Mouse (Mus musculus) T-helper 17 cell (primary cell): ENCODE data around the gene Gnb1l.

Source experiments
- in situ Hi-C, 2 experiments: fragments of 300-600 bp; cut with MboI, MseI; formaldehyde crosslinking; loops; 1 replicate in 1 of 2; 2 replicates in 1 of 2; pipeline ENCODE4 v1.15.1; 2025; ENCODE audit warnings: high pct_unique_total_duplicates in 2 of 2

Gnb1l gene

DNA sequence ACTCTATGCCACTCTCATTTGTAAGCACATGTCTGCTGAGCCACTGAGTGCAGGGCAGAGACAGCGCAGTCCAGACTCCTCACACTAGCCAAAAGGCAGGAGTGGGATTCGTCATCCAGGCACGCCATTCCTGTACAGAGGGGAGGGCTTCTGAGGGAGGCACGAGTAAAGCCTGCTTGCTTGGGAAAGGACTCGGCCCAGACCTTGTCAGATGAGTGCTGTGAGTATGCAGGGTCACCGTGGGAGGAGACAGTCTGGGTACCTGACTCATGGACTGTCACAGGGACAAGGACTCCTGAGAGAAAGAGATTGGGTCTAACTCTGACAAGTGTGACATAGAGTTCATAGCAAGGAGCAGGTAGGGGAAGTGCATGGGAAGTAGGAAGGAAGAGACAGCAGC, 40.8 kb downstream of the Gnb1l start:
- in situ Hi-C loops = no loop called here

DNA sequence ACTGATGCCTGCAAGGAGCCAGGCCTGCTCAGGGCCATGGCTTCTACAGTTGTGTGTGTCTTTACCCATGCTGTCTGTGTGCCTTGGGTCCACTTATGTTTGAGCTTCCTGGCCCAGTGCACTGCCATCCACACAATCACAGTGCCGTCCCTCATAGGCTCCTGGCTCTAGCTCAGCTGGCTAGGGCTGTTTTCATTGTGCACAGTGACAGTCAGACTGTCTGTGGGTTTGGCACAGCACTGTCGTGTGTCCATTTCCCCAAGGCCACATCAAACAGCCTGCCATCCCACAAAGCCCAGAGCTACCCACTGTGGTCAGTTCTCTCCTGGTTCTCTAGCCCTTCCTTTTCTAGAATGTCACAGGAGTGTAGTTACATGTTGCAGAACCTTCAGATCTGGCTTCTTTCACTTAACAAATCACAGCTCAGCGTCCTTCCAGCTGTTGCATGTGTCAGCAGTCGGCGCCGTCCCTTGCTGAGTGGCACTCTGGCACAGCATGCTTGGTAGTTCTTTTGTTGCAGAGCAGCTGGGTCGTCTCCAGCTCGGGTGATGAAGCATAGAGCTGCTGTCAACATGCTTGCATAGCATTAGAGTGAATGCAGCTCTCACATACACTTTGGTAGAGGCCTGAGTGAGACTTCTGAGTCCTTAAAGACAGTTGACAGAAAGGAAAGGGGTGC, 44.8 kb downstream of the Gnb1l start:
- in situ Hi-C loops = no loop called here

DNA sequence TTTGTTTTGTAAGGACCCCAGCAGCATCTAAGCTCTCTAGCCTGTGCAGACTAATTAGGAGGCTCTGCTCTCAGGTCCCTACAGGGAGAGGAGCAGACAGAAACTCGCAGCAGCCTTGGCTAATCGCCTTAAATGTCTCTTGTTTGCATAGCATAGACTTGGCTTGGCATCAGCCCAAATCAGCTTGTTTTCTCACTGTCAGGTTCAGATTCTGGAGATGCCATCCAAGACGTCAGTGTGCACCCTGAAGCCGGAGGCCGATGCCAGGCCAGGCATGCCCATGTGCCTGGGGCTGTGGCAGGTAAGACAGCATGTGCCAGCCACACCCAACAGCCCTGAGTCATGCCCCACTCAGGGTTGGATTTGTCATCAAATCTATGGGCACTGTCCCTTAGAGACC, 49.4 kb downstream of the Gnb1l start:
- in situ Hi-C loops = no loop called here

DNA sequence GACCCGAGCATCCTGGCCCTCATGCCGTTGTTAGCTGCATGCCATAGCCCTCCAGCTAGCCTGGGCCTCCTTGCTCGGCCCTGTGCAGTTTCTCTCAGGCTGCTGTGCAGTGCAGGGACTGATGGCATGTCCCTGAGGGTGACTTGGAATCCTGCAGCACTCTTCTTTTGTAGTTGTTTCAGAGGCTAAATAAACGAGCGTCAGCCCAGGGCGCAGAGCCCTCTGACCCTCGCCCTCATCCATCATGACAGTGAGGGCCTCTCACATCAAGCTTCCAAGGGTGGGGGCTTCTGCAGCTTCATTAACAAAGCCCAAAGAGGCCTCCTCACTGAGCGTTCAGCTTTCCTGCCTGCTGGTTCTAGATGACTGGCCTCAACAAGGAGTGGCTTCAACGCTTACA, 53.1 kb downstream of the Gnb1l start:
- in situ Hi-C loops = no loop called here

DNA sequence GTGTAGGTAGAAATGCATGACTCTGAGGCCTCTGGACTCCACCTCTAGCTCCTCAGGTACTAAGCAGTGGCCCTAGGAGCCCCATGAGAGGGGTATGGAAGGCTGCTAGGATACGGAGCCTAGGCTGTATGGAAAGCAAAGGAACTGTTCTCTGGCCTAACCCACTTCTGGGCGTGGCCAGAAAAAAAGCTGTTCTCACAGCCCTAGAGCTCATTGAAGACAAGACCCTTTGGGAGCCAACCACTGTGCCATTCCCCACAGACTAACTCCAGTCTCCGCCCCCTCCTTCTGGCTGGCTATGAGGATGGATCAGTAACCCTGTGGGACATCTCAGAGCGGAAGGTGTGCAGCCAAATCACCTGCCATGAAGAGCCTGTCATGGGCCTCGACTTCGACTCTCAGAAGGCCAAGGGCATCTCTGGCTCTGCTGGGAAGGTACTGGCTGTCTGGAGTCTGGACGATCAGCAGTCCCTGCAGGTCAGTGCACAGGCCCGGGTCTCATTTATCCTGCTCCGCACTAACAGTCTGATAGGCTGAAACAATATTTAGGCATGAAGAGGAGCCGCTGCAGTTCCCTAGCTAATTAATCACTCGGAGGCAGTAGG, 53.7 kb downstream of the Gnb1l start:
- in situ Hi-C loops = no loop called here

DNA sequence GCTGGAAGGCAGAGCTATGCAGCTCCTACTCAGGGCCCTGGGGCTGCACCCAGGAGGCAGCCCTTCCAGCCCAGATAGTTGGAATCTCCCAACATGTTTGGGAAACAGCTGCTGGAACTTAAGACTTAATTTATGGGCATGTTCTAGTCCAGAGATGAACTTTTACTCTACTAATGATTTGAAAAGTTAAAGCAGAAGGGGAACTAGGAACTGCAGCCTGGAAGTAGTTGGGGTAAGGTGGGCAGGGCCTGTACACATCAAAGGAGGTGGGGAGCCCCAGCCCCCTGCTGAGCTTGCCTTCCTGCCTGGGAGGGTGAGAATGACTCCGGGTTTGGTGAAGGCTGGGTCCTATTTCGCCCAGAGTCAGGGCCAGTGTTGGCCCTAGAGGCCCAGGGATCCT, 56.2 kb downstream of the Gnb1l start:
- in situ Hi-C loops = no loop called here

DNA sequence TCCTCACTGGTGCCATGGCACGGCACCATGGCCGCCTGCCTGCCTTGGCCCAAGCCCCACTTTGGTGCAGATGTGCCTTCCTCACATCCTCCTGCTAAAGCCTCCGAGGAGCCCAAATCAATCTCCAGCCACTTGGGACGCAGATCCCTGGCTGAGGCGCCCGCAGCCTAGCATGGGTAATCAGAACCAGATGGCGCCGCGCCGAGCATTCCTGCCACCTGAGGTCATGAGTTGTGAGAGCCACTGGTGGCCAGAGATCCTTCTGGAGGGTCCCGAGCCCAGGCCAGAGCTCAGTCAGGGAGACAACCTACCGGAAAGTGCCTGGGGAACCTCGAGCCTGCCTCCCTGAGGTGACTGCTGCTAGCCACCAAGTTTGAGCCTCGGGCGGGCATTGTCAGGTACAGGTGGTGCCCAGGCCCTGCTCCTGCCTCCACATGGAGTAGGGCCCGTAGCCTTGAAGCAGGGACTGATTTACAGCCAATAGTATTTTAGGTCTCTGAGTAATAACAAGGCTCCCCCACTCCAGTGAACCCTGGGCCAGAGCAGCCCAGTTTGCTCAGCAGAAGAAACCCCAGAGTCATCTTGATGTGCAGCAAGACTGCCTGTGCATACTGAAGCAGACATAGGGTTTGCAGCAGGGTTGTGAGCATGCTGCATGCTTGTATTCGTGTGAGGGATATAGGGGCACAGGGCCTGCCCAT, 56.9 kb downstream of the Gnb1l start:
- in situ Hi-C loops = no loop called here

DNA sequence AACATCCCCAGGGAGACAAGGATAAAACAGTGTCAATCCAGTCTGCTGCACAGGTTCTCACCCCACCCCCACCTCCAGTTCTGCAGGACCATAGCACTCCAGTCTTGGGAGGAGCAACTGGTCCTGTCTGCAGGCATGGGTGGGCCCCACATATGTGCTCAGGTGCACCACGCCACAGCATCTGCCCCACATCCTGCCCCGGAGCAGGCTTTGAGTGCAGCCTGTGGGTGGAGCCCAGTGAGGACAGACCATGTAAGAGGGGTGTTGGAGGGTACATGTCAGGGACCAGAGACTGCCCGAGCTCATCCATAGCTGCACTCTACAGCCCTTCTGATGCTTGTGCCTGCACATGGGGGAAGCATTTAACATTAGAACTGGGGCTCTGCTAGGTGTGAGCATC, 57.9 kb downstream of the Gnb1l start:
- in situ Hi-C loops = no loop called here

DNA sequence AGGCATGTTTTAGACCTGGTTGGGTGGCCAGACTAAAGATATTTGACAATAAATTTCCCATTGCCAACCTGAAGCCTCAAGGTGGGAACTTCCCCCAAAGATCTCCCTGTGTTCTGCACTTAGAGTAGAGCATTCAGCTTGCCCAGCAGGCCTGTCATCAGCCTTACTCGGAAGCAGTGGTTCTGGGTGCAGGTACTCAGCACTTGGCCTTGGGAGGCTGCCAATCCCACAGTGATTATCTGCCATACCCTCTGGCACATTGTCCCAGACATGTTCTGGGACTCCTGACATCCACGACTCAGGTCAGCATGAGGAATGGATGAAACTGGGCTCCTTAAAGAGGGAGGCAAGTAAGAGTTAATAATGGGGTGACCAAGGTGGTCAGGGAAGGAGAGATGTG, 66.0 kb downstream of the Gnb1l start:
- in situ Hi-C loops = no loop called here

DNA sequence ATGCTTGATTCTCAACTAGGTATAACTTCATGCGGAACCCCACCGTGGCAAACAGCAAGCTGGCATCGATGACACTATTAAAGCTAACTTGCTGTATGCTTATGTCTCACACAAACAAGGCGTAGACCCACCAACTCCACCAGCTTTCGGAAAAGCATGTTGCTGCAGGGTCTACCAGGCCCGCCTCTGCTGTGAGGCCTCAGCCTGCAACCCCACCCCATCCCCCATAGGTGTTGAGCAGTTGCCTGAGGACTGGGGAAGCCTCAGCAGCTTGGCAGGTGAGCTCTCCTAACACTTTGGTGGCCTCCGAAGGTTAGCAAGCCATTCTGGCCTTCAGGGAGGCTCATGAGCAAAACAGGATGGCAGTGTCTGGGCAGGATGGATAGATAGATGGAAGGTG, 70.1 kb downstream of the Gnb1l start:
- in situ Hi-C loops = no loop called here

DNA sequence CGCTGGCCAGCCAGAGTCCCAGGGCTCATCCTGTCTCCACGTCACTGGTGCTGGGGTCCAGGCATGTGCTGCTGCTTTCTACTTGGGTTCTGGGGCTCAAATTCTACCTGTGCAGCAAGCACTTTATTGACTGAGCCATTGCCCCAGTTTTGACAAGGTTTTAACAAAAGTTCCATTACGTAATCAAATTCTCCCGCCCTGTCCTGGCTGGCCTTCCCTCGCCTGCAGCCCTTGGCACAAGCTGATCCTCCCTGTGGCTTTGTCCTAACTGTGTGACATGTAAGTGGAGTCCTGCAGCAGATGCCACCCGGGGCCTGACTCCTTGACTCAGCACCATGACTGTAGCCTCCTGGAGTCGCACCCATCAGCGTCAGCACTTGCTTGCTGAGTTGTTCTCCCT, 75.7 kb downstream of the Gnb1l start:
- in situ Hi-C loops = no loop called here

DNA sequence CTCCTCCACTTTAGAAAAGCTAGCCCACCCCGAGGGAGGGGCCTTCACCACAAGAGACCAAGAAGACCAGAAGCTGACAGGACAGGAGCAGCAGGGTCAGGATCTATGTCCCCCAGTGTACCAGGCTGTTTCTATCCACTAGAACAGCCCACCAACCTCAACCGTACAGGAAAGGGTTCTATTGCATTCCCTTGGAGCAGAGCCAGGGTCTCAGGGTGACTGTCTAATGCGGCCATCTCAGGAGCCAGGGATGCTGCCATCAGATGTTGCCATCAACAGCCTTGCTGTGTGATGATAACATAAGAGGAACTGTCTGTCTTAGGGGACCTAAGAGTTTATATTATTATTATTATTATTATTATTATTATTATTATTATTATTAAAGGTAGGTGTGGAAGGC, 78.6 kb downstream of the Gnb1l start:
- in situ Hi-C loops = no loop called here

DNA sequence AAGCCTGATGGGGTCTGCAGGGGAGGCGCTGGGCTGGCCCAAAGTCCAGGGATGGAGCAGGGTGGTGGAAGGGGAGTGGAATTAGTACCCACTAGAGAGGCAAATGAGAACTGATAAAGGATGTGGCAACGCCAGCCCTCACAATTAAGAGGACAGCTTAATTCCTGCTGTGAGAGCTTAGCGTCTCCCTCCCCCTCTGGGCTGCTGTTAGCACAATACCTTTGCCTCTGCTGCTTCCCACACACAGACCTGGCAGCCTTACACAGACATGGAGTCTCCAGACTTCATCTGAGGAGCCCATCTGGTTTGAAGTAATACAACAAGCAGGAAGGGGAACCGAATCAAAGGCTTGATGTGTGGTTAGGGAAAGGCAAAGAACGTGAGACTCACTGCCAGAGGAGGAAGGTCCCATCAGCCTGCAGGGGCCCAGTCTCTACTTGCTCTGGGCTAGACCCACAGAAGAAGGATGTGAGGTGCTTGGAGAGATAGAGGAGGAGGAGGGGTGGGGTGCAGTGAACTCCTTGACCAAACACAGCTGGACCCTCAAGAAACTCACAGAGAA, 79.2 kb downstream of the Gnb1l start:
- in situ Hi-C loops = no loop called here

DNA sequence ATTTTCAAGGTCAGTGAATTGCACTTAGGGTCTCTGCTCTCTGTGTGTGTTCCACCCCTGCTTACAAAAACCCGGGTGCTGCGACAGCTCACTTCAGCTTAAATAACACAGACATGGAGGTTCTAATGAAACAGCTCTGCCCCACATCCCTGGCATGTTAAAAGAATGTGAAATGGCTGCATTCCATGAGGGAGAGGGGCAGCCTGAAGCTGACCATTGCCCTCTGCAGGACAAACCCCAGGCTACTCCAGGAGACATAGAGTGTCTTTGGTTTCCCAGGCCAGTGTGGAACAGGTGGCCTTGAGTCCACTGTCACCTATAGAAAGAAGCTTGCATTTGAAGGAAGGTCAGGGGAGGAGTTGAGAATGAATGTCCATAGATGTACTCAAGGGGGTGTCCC, 81.9 kb downstream of the Gnb1l start:
- in situ Hi-C loops = no loop called here

DNA sequence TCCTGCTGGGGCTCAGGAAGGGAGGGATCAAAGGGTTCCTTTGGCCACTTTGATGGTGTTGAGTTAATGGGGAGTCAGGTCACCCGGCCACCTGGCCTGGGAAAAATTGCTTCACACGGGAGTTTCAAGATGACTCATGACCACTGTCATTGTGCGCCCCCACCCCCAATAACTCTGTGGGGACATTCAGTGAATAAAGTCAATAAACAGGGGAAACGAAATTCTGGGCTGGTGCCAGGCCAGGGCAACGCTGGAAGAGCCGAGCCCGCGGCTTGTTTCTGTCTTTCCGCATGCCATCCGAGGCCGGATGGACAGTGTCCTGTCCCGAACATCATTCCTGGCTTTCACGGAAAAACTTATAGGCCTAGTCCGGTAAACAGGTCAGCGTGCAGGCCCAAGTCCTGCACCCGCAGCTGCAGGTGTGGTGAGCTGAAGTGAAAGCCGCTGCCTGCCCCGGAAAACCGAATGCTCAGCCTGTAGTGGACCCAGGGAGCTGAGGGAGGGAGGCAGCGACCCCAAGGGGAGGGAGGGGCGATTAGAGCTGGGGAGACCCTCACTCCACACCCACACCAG, 82.6 kb downstream of the Gnb1l start:
- in situ Hi-C loops = no loop called here

DNA sequence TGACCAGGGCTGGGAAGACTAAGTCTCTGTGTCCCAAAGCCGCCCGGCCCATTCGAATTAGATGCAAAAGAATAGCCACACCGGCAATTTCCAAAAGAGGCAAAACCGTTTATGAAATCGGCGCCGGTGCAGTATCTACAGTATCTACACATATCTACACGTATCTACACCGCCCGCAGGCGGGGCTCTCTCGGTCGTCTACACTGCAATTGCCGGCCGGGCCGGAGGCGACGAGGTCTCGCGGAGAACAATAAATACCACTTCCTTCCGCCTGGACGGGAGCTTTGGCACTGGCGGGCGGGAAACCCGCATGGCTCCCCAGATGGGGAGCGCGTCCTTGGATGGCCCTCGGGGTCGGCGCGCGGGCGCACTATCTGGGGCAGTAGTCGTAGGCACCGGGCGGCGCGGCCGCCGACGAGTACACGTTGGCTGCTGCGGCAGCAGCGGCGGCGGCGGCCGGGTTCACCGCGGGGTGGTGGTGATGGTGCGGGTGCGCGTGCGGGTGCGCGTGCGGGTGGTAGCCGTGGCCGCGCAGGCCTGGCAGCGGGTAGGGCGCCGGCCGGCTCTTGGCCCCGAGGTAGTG, 83.2 kb downstream of the Gnb1l start:
- in situ Hi-C loops = no loop called here

DNA sequence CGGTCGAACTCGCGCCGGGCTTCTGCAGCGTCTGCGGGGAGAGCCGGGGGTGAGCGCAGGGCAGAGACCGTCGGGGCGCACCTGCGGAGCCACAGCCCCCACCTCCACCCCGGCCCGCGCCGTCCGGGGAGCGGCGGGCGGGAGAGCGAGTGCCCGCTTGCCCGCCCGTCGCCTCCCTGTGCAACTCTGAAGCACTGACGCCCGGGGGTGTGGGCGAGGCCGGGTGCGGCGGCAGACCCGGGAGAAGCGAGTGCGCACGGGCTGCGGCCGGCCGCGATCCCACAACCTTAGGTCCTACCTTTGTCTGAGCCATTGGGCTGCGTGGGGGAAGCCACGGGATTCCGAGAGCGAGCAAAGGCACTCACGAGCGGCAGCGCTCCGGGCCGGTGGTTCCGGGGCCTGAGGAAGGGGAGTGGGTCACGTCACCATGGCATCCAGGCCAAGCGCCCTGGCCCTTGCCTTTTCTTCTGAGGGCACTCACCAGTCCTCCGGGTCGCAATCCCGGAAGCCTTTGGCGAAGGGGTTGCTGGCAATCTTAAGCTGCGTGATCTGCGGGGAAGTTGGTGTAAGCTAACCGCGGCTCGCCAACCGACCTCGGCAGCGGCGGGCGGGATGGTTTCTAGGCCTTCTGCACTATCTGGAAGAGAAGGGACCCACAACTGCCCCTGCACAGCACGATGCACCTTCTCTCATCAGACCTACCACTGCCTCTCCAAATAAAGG, 84.1 kb downstream of the Gnb1l start:
- in situ Hi-C loops = no loop called here

DNA sequence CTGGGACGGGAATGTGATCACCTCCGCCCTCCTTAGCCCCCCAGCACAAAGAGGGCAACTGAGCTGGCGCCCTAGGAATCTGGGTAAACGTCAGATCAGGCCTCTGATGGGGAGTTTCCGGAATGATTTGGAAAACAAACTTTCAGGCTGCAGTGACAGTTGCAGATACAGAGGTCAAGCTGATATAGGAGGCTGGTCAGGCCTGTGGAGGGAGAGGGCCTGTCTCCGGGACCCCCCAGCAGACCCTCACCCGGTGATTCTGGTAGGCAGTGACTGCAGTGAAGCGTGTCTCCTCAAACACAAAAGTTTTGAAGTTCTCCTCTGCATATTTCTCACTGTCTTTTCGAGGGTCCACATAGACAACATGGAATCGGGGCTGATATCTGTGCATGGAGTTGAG, 84.7 kb downstream of the Gnb1l start:
- in situ Hi-C loops = no loop called here

DNA sequence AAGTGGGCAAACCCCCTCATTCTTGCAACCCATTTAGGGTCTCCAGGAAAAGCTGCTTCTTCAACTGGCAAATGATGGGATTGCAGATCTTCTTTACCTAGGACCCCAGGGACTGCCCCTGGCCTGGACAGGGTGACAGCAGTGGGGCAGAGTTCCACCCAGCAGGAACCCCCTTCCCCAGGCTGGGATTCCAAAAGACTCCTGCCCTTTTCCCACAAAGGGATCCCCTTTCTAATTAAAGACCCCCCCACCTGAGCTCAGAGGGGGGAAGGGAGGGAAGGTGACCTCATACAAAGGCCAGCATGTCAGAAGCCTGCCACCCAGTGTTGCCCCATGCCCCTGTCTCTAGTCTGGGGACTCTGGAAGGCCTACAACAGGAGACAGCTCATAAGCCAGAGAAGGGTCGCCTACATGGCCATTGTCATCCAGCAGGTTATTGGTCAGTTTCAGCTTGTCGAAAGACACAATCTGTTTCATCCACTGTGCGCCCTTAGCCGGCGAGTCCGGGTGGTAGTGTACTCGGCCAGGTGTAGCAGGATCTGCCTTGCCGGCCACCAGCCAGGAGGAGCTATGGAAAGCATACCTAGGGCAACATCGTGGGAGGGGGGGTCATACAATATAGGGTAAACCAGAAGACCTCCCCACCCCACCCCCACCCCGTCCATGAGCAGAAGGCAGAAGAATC, 85.3 kb downstream of the Gnb1l start:
- in situ Hi-C loops = no loop called here

DNA sequence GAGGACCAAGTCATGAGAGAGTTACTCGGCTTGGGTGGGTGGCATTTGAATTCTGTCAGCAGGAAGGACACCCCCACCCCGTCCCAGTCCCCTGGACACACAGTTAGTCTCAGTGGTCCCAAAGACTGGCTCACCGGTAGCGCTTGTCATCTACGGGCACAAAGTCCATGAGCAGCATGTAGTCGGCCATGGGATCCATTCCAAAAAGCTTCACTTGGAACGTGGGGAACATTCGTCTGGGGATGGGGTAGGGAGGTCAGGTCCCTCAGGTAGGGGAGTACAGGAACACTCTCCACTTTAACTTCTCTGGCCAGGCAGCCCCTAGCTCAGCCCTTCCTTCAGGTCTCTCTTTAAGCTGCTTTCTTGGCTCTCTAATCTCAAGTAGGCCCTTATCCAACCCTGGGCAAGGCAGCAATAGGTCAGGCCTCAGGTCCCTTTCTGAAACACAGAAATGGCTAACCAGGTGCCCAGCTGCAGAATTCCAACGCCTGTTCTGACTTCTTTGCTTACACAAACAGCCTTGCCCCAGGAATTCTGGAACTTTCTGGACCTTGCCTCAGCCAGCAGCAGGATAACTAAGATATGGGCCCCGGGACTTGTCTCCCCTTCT, 86.5 kb downstream of the Gnb1l start:
- in situ Hi-C loops = no loop called here

DNA sequence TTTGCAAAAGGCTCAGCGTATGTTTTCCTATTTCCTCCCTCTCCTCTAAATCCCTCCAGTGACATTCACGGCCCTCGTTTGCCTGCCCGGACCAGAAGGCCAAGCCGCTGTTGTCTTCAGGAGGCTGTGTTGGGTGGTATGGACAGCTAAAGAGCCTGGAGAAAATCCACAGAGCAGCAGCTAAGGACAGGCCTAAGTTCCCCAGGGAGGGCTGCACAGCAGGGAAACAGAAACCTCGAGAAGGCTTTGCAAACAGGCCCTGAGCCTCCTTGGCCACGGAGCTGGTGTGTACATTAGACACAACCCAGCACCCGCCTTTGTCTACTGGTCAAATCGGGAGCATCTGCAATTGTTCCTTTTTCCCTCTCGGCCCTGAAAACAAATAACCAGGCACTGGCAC, 87.2 kb downstream of the Gnb1l start:
- in situ Hi-C loops = no loop called here
